Mouse (Mus musculus) adrenal gland, postnatal 4 days (tissue): ENCODE results near the gene 1700020A23Rik. TPM values are rescaled to one million over a fixed set of nuclear protein-coding genes. Genes with fewer than 3 reads are reported as not detected.

ENCODE experiments used
- DNase-seq, 2 experiments: peaks; one replicate each; pipeline ENCODE4 v3.0.0; 2021 to 2022; ENCODE audit warnings: low spot score in 2 of 2, mixed read lengths in 2 of 2
- total RNA-seq, 2 experiments: library from RNA; stranded (reverse); gene quantifications; 2 replicates each; pipeline ENCODE4 v1.2.3; 2021

Gene 1700020A23Rik
- total RNA-seq, 2 experiments from 2014 or later: not detected

GRCm38 (mm10) chr2:130450434-130450796 is 45.4 kb downstream of the 1700020A23Rik start:
- peak in 1 of 2 experiments; percentile 48 for DNase-seq

GRCm38 (mm10) chr2:130451086-130451726 is 46.1 kb downstream of the 1700020A23Rik start:
- DNase-seq: no peak

DNA sequence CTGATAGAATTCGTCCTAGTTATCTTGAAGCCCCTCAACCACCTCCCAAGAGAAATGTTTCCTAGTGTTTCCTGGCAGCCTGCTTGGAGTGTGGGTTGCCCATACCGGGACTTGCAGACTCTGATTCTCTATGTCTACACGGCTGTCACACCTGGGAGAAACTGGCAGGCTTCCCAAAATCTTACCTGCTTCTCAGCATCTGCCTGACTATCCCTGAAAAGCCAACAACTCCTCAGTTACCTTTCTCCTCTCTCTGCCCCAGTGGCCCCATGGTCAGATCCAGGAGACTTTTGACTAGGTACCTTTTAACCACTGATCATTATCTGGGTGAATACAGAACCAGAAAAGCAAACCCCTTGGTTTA is 46.6 kb downstream of the 1700020A23Rik start:
- no peak for DNase-seq

GRCm38 (mm10) chr2:130452266-130452665 is 47.2 kb downstream of the 1700020A23Rik start:
- no peak for DNase-seq

- DNase-seq: no peak
Observed at GRCm38 (mm10) chr2:130453421-130453820, 48.4 kb downstream of the 1700020A23Rik start.

DNA sequence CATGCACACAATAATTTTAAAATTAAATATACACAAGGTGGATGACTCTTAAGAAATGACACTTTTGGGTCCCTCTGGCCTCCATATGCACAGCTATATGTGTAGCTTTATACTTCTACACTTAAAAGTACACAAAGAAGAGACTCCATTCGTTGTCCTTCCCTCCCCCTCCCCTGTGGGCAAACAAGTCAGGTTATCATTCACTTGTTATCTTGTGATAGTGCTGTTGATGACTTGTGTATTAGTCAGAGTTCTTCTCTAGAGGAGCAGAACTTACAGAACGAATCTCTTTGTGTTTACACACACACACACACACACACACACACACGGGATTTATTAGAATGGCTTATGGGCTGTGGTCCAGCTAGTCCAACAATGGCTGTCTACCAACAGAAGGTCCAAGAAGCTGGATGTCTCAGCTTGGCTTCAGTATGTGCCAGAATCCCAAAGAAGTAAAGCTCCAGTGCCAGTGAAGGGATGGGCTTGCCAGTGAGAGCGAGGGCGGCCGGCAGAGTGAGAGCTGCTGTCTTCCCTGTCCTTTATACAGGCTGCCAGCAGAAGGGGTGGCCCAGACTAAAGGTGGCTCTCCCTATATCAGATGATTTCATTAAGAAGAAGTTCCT is 49.8 kb downstream of the 1700020A23Rik start:
- DNase-seq: no peak

Other genes starting within 250 kb of the 1700020A23Rik start
- gene Snrpb, start 225.9 kb upstream of the 1700020A23Rik start, total RNA-seq: 100 to 1,000 TPM; 231 to 233 TPM
- not detected for gene Tmc2, start 210.1 kb upstream of the 1700020A23Rik start, total RNA-seq
- gene Nop56, start 130.8 kb upstream of the 1700020A23Rik start, total RNA-seq: 100 to 1,000 TPM; 129 to 137 TPM
- 100 to 1,000 TPM; 287 to 314 TPM for gene Idh3b, start 120.7 kb upstream of the 1700020A23Rik start, total RNA-seq
- gene Ebf4, start 110.1 kb upstream of the 1700020A23Rik start, total RNA-seq: 10 to 100 TPM; 10.7 to 12.8 TPM
- gene Cpxm1, start 7.7 kb upstream of the 1700020A23Rik start, total RNA-seq: 10 to 100 TPM; 18.1 to 22.0 TPM
- gene Gm28372, start within 50 bp of the 1700020A23Rik start, total RNA-seq: not detected
- not detected for gene Tmem239, start 1.2 kb downstream of the 1700020A23Rik start, total RNA-seq
- 10 to 100 TPM; 93.9 to 96.3 TPM for gene Vps16, start 19.1 kb downstream of the 1700020A23Rik start, total RNA-seq
- 10 to 100 TPM; 15.7 to 16.8 TPM for gene Pced1a, start 19.4 kb downstream of the 1700020A23Rik start, total RNA-seq
- 100 to 1,000 TPM; 128 to 133 TPM for gene Ptpra, start 45.0 kb downstream of the 1700020A23Rik start, total RNA-seq
- 10 to 100 TPM; 72.2 to 73.0 TPM for gene Mrps26, start 158.5 kb downstream of the 1700020A23Rik start, total RNA-seq
- not detected for gene Oxt, start 170.9 kb downstream of the 1700020A23Rik start, total RNA-seq
- gene Avp, start 177.3 kb downstream of the 1700020A23Rik start, total RNA-seq: not detected
- 10 to 100 TPM in 1 of 2 experiments, 1 to 10 TPM in 1; 9.6 to 10.3 TPM for gene Fastkd5, start 224.8 kb downstream of the 1700020A23Rik start, total RNA-seq
- gene Ubox5, start 224.8 kb downstream of the 1700020A23Rik start, total RNA-seq: 10 to 100 TPM in 1 of 2 experiments, 1 to 10 TPM in 1; 9.1 to 10.3 TPM
- 10 to 100 TPM; 13.5 to 22.5 TPM for gene Lzts3, start 237.5 kb downstream of the 1700020A23Rik start, total RNA-seq